Mouse (Mus musculus) cortical plate, adult 2 months (tissue): Measurements from ENCODE around the gene Elf2.

Experiments used
- CTCF ChIP-seq: fragments of 200-500 bp; IDR thresholded peaks from 2 replicates; pipeline ENCODE4 v1.5.1; 2011; ENCODE audit warnings: mild to moderate bottlenecking, control low read depth, low read length; ENCODE audit not compliant: insufficient read depth; ENCODE audit errors: extremely low read depth
- POLR2A ChIP-seq: fragments of 200-500 bp; IDR thresholded peaks from 2 replicates; pipeline ENCODE4 v1.6.1; 2011; ENCODE audit warnings: mild to moderate bottlenecking, low read length, control low read depth; ENCODE audit not compliant: insufficient read depth; ENCODE audit errors: extremely low read depth

DNA sequence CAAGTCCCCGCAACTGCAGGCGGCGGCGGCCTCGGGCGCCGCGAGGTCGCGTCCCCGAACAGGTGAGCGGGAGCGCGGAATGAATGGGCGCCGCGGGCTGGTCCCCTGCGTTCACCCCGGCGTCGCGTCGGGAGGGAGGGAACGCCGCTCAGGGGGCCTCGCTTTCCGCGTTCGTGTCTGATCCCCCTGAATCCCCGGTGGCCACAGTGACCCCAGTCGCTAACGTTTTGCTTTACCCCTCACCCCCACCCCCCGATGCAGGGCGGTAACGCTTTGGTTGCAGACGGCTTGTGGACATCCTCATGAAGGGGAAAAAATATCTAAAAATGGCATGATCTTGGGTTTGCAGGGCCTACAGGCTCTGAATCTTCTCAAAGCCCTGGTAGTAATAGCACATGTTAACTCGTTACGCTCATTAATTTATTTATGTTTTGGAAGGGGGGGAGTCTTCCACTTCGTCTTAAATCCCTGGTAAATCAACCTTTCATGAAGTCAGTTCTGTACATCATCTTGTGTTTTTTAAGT lies 115.2 kb downstream of the Elf2 start:
- TF ChIP-seq CTCF (no peak), POLR2A (no peak)
